Mouse (Mus musculus): ENCODE data around the gene Abcb1b. TPM values are rescaled to one million over a fixed set of nuclear protein-coding genes. Genes with fewer than 3 reads are reported as not detected.
A peak's percentile ranks its signal among the peaks of the same experiment; 100 is the strongest.

Abcb1b gene
- polyA plus RNA-seq, 1 experiment from 2014 or later, result 1.7 TPM

DNA sequence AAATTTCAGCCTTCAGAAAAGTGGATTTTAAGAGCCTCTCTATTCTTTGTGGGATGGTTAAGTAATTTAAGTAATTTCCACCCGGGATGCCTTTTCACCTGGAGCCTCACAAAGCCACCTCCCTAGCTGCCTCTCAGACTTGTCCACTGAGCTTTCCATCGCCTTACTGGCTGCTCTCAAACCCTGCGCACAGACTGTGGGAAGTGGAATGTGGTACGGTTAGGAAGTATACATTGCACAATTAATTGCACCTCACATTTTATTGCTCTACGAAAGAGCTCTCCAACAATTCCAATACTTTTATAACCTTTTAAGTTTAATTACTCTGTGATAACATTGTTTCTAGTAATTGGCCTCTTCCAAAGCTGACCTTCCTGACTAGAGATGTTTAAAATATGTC, 68.4 kb downstream of the Abcb1b start:
- no peak overlapping the region for H3K4me3 ChIP-seq (ENCODE audit: low read depth, low read length)
- ATAC-seq (ENCODE audit: insufficient read depth), result no peak
- no peaks in the 10 kb centered on the region for H3K36me3 ChIP-seq (ENCODE audit: insufficient read depth)
- no peaks in the 10 kb centered on the region for H3K9me3 ChIP-seq (ENCODE audit: low read depth, low read length)
- H3K4me2 ChIP-seq, result no peak overlapping the region
- no peak overlapping the region for H3K27ac ChIP-seq (ENCODE audit: low read depth)
- TF ChIP-seq CTCF (IDR thresholded peaks at IDR 0.05; ENCODE audit: low read depth), result no peak
- H3K4me1 ChIP-seq (ENCODE audit: insufficient read depth), result no peaks in the 10 kb centered on the region
- WGBS, result 78% methylated on average over 5 of the region's 5 CpGs
- no peak overlapping the region for H3K9ac ChIP-seq
- no peaks in the 10 kb centered on the region for H3K27me3 ChIP-seq (ENCODE audit: insufficient read depth, low read length)
- no peak for DNase-seq

DNA sequence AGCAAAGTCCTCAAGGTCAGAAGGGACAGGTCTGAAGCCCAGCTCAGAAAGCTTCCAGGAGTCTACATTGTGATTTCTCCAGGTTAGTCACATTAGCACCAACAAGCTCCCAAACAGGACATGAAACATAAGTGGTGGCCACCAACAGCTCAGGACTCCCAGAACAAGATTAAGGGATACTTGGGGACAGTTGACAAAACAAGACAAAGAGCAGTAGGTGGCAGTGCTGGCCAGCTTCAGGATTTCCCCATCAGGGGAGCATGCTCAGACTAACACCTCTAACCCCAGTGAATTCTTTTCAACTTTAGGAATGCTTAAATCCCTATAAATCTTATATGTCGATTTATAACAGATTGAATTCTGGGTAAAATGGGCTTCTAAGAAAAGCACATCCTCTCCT, 70.1 kb downstream of the Abcb1b start:
- WGBS, result 10% methylated on average over 1 of the region's 1 CpGs
- Histone ChIP-seq H3K36me3 (ENCODE audit: insufficient read depth) (no peaks in the 10 kb centered on the region), H3K27me3 (ENCODE audit: insufficient read depth, low read length) (no peaks in the 10 kb centered on the region), H3K9me3 (ENCODE audit: low read depth, low read length) (no peaks in the 10 kb centered on the region), H3K4me3 (ENCODE audit: low read depth, low read length) (no peak overlapping the region), H3K9ac (no peak overlapping the region), H3K27ac (ENCODE audit: low read depth) (no peak overlapping the region), H3K4me2 (no peak overlapping the region), H3K4me1 (ENCODE audit: insufficient read depth) (no peaks in the 10 kb centered on the region)
- DNase-seq, result peak; percentile 52
- TF ChIP-seq CTCF (IDR thresholded peaks at IDR 0.05; ENCODE audit: low read depth), result peak; percentile 37
- ATAC-seq (ENCODE audit: insufficient read depth), result no peak; the same call in 1 of the 2 replicates

DNA sequence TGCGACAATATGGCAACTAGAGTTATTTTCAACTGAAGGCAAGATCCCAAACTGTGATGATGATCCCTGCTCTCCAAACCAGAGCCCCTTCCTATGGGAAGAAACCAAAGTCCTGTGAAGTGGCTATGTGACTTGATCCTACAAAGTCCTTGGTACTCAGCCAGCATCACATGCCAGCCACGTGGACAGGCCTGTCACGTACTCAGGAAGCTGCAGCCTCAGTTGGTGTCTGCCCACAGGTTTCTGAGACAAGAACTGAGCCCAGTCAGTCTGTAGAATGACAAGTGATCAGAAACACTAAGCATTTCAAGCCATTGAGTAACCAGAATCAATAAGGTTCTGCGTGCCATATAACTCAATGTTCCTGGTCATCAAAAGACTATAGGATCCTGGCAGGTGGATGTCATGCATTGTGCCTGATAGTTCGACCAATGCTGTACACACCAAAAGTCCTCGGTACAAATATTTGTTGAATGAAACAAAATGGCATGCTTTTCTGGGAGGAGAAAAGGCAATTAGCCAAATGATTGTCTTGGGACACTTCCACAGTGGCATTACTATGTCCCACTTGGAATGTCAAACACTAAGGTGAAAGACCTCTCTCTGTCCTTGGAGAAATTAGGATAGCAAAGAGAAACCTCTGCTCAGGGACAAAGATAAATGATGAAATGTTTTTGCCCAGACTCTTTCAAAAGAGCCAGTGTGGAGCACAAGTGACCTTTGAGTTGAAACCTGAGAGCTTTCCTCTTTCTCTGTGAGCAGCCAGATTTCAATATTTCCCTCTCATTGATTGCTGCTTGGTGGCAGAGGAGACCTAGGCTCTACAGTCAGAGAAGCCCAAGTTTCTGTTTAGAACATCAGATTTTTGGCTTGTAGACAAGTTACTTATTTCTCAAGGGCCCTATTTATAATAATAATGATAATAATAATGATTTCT, 75.3 kb downstream of the Abcb1b start:
- no peak for TF ChIP-seq CTCF (IDR thresholded peaks at IDR 0.05; ENCODE audit: low read depth)
- H3K4me2 ChIP-seq, result no peak overlapping the region
- no peaks in the 10 kb centered on the region for H3K4me1 ChIP-seq (ENCODE audit: insufficient read depth)
- H3K4me3 ChIP-seq (ENCODE audit: low read depth, low read length), result no peak overlapping the region
- 84% methylated on average over 6 of the region's 6 CpGs for WGBS
- no peak overlapping the region for H3K9ac ChIP-seq
- DNase-seq (no peak), ATAC-seq (ENCODE audit: insufficient read depth) (no peak)
- no peaks in the 10 kb centered on the region for H3K9me3 ChIP-seq (ENCODE audit: low read depth, low read length)
- no peaks in the 10 kb centered on the region for H3K27me3 ChIP-seq (ENCODE audit: insufficient read depth, low read length)
- H3K36me3 ChIP-seq (ENCODE audit: insufficient read depth), result no peaks in the 10 kb centered on the region
- H3K27ac ChIP-seq (ENCODE audit: low read depth), result no peak overlapping the region

DNA sequence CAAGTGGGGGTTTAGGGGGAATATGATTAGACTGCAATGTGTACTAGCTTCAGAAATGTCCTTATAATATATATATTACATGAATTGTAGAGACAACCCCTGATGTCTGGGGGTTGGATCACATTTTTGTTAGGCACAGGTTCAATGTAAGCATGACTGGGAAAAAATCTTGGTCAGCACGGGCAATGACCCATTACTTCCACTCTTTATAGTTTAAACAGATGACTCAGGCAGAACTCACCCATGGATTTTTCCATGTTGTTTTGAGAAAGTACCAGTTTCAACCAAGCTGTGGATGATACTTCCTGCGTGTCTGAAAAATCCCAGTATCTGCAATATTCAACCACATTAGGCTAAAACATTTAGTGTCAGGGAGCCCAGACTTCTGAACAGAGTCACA, 79.1 kb downstream of the Abcb1b start:
- no peak for TF ChIP-seq CTCF (IDR thresholded peaks at IDR 0.05; ENCODE audit: low read depth)

DNA sequence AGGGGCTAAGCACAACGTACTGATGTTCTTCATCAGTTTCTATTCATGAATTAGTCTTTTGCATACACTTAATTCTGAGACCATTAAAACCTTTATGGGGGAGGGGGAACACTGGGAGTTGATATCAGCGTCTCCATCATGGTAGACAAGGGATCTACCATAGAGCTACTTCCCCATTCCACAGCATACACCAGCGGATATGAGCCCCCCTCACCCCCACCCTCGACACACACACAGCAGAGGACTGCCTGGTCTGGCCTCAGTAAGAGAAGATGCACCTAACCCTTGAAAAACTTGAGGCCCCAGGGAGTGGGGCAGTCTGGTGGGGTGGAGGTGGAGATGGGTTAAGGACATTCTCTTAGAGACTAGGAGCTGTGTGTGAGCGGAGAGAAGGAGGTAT, 79.9 kb downstream of the Abcb1b start:
- no peak for ATAC-seq (ENCODE audit: insufficient read depth)
- Histone ChIP-seq H3K4me2 (no peak overlapping the region), H3K36me3 (ENCODE audit: insufficient read depth) (no peaks in the 10 kb centered on the region), H3K9me3 (ENCODE audit: low read depth, low read length) (no peaks in the 10 kb centered on the region), H3K27ac (ENCODE audit: low read depth) (no peak overlapping the region), H3K4me3 (ENCODE audit: low read depth, low read length) (no peak overlapping the region), H3K4me1 (ENCODE audit: insufficient read depth) (no peaks in the 10 kb centered on the region), H3K9ac (no peak overlapping the region), H3K27me3 (ENCODE audit: insufficient read depth, low read length) (no peaks in the 10 kb centered on the region)
- no peak for DNase-seq
- WGBS, result 66% methylated on average over 5 of the region's 5 CpGs
- TF ChIP-seq CTCF (IDR thresholded peaks at IDR 0.05; ENCODE audit: low read depth), result no peak

More for the DNA sequence above, 79.1 kb downstream of the Abcb1b start:
- no peaks in the 10 kb centered on the region for H3K9me3 ChIP-seq (ENCODE audit: low read depth, low read length)
- no peak for DNase-seq
- H3K9ac ChIP-seq, result no peak overlapping the region
- H3K4me1 ChIP-seq (ENCODE audit: insufficient read depth), result no peaks in the 10 kb centered on the region
- WGBS, result 63% methylated on average over 2 of the region's 2 CpGs
- no peaks in the 10 kb centered on the region for H3K27me3 ChIP-seq (ENCODE audit: insufficient read depth, low read length)
- no peak overlapping the region for H3K4me3 ChIP-seq (ENCODE audit: low read depth, low read length)
- H3K36me3 ChIP-seq (ENCODE audit: insufficient read depth), result no peaks in the 10 kb centered on the region
- no peak overlapping the region for H3K27ac ChIP-seq (ENCODE audit: low read depth)
- ATAC-seq (ENCODE audit: insufficient read depth), result no peak
- no peak overlapping the region for H3K4me2 ChIP-seq

DNA sequence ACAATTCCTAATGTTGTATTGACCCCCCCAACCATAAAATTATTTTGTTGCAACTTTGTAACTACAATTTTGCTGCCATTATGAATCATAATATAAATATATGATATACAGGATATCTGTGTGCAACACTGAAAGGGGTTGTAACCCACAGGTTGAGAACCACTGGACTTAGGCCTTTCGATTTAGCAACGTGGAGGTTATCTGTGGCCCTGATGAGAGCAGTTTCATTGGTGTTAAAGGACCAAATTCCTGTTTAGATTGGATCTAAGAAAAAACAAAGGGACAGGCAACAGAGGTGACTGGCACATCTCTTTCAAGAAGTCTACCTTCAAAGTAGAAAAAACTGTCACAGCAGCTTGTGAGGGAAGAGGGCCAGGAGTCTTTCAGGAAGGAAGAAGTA, 87.9 kb downstream of the Abcb1b start:
- 83% methylated on average over 2 of the region's 2 CpGs for WGBS
- Histone ChIP-seq H3K4me2 (no peak overlapping the region), H3K4me1 (ENCODE audit: insufficient read depth) (no peaks in the 10 kb centered on the region), H3K36me3 (ENCODE audit: insufficient read depth) (no peaks in the 10 kb centered on the region), H3K9me3 (ENCODE audit: low read depth, low read length) (no peaks in the 10 kb centered on the region), H3K27ac (ENCODE audit: low read depth) (no peak overlapping the region), H3K9ac (no peak overlapping the region), H3K4me3 (ENCODE audit: low read depth, low read length) (no peak overlapping the region), H3K27me3 (ENCODE audit: insufficient read depth, low read length) (no peaks in the 10 kb centered on the region)
- ATAC-seq (ENCODE audit: insufficient read depth) (no peak), DNase-seq (no peak)
- TF ChIP-seq CTCF (IDR thresholded peaks at IDR 0.05; ENCODE audit: low read depth), result no peak

DNA sequence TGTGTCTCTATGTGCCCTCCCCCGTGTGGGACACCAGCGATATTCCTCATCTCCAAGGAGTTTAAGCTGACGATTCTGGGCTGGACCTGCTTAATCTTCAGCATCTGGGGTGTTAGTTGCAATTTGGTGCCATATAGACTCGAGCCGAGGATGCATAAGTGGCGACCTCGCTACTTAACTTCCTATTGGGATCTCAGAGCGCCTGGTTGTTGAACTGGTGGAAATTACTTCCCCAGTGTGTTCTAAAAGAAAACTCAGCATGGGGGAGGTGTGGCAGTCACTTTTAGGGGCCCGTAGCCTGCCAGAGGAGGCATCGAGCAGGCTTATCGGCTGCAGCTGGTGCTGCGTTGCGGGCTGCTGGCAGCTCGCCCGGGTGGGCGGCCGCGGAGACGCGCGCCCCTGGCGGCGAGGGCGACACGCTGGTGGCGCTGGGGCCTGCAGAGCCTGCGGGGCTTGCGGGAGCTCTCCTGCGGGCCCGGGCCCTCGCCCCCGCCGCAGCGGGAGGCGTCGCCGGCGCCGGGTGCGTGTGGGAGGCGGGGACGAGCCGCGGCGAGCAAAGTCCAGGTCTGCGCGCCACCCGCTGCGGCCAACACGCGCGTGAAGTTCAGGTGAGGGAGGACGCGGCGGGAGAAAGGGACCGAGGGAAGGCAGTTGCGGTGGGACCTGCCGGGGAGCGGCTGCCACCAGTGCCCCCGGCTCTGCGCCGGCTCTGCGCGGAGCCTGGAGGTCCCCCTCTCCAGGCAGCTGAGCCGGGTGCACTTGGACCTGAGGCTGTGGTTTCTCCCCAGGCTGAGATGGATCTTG, 95.6 kb downstream of the Abcb1b start, which contains the start of gene Abcb4:
Abcb4 (plus strand) TSS at position 418 of the 804 bp plus-strand sequence.
- Histone ChIP-seq H3K27me3 (ENCODE audit: insufficient read depth, low read length) (peaks cover 10% of the 10 kb centered on the region; the same call in 1 of the 2 replicates), H3K9ac (peak within 1 kb of the TSS; percentile 48)
- WGBS, result under 1% methylated on average over 64 of the region's 65 CpGs

More for the DNA sequence above, 95.6 kb downstream of the Abcb1b start, which contains the start of gene Abcb4:
- DNase-seq, result peak; percentile 78
- H3K4me3 ChIP-seq (ENCODE audit: low read depth, low read length), result peak within 1 kb of the TSS; percentile 54
- ATAC-seq (ENCODE audit: insufficient read depth), result peak; percentile 88
- peak within 1 kb of the TSS; percentile 94 for H3K4me2 ChIP-seq
- H3K36me3 ChIP-seq (ENCODE audit: insufficient read depth), result no peaks in the 10 kb centered on the region
- no peak within 1 kb of the TSS for H3K27ac ChIP-seq (ENCODE audit: low read depth)
- TF ChIP-seq CTCF (IDR thresholded peaks at IDR 0.05; ENCODE audit: low read depth), result no peak
- no peaks in the 10 kb centered on the region for H3K9me3 ChIP-seq (ENCODE audit: low read depth, low read length)
- no peaks in the 10 kb centered on the region for H3K4me1 ChIP-seq (ENCODE audit: insufficient read depth)
